Mouse (Mus musculus): Measurements from ENCODE around the gene Usp43. TPM values are rescaled to one million over a fixed set of nuclear protein-coding genes. Genes with fewer than 3 reads are reported as not detected.

Usp43 gene
- total and polyA plus RNA-seq, 3 experiments, result not detected

DNA sequence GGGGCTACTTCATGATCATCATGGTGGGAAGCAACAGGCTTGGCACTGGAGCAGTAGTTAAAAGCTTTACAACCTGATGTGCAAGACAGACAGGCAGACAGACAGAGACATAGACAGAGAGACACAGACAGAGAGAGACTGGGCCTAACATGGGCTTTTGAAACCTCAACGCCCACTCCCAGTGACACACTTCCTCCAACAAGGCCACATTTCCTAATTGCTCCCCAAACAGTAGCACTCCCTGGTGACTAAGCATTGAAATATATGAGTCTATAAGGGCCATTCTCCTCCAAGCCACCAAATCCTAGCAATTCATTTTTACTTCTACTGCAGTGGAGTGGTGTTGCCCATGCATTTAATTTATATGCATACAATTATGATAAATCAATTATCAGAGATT, 82.1 kb downstream of the Usp43 start:
- TF ChIP-seq UBTF (IDR thresholded peaks at IDR 0.05; ENCODE audit: borderline replicate concordance, insufficient read depth, low read depth, low read length), result no peak
- no peak for TF ChIP-seq TBP (IDR thresholded peaks at IDR 0.05; ENCODE audit: low read depth, low read length)
- no peak for TF ChIP-seq ETS1 (IDR thresholded peaks at IDR 0.05; ENCODE audit: low read depth, low read length)
- no peak for TF ChIP-seq JUND (IDR thresholded peaks at IDR 0.05; ENCODE audit: low read depth, low read length)
- TF ChIP-seq CTCF (IDR thresholded peaks at IDR 0.05 in 2 of 3, conservative IDR thresholded peaks at IDR 0.05 in 1 of 3; ENCODE audit: control insufficient read depth in 1 of 3, insufficient read depth in 1 of 3, low read depth in 2 of 3, low read length in 3 of 3, poor library complexity in 1 of 3, severe bottlenecking in 1 of 3), result no peak
- TF ChIP-seq TCF12 (IDR thresholded peaks at IDR 0.05; ENCODE audit: low read depth, low read length), result no peak
- no peak for TF ChIP-seq RCOR1 (IDR thresholded peaks at IDR 0.05; ENCODE audit: low read depth, low read length)
- TF ChIP-seq USF2 (IDR thresholded peaks at IDR 0.05; ENCODE audit: borderline replicate concordance in 1 of 2, insufficient read depth in 1 of 2, low read depth in 1 of 2, low read length in 2 of 2), result no peak
- TF ChIP-seq KAT2A (conservative IDR thresholded peaks at IDR 0.05; ENCODE audit: low read depth, low read length), result no peak
- no peak for TF ChIP-seq CHD1 (IDR thresholded peaks at IDR 0.05; ENCODE audit: low read depth, low read length)
- no peak for TF ChIP-seq POLR2A (IDR thresholded peaks at IDR 0.05; ENCODE audit: control insufficient read depth in 1 of 2, insufficient read depth in 1 of 2, low read depth in 1 of 2, low read length in 2 of 2, poor library complexity in 1 of 2)
- TF ChIP-seq MXI1 (IDR thresholded peaks at IDR 0.05; ENCODE audit: low read depth, low read length), result no peak
- no peak for TF ChIP-seq MEF2A (IDR thresholded peaks at IDR 0.05; ENCODE audit: extremely low read depth, insufficient replicate concordance, low read depth, low read length, poor library complexity, severe bottlenecking)
- no peak for TF ChIP-seq GATA1 (IDR thresholded peaks at IDR 0.05; ENCODE audit: low read depth, low read length)
- no peak for TF ChIP-seq CHD2 (IDR thresholded peaks at IDR 0.05; ENCODE audit: low read length)
- no peak for TF ChIP-seq TAL1 (IDR thresholded peaks at IDR 0.05; ENCODE audit: low read length)
- Histone ChIP-seq H3K36me3 (ENCODE audit: control insufficient read depth in 1 of 2, insufficient read depth in 2 of 2, low read length in 2 of 2) (no peaks in the 10 kb centered on the region), H3K9ac (ENCODE audit: control insufficient read depth, low read depth, low read length, poor library complexity, severe bottlenecking) (no peak overlapping the region), H3K4me1 (ENCODE audit: control insufficient read depth in 1 of 2, insufficient read depth in 2 of 2, low read length in 2 of 2) (no peaks in the 10 kb centered on the region), H3K4me3 (ENCODE audit: control insufficient read depth in 1 of 2, insufficient read depth in 1 of 2, low read depth in 2 of 2, low read length in 2 of 2) (no peak overlapping the region), H3K27ac (ENCODE audit: control insufficient read depth, low read depth, low read length) (no peak overlapping the region), H3K9me3 (replicated peaks; ENCODE audit: insufficient read depth, low read length) (no peaks in the 10 kb centered on the region), H3K27me3 (ENCODE audit: control insufficient read depth in 1 of 2, insufficient read depth in 2 of 2, low read length in 2 of 2) (no peaks in the 10 kb centered on the region), H3K79me2 (ENCODE audit: control insufficient read depth, insufficient read depth, low read length, poor library complexity) (no peaks in the 10 kb centered on the region)
- no peak for DNase-seq (ENCODE audit: low read depth, low spot score)

DNA sequence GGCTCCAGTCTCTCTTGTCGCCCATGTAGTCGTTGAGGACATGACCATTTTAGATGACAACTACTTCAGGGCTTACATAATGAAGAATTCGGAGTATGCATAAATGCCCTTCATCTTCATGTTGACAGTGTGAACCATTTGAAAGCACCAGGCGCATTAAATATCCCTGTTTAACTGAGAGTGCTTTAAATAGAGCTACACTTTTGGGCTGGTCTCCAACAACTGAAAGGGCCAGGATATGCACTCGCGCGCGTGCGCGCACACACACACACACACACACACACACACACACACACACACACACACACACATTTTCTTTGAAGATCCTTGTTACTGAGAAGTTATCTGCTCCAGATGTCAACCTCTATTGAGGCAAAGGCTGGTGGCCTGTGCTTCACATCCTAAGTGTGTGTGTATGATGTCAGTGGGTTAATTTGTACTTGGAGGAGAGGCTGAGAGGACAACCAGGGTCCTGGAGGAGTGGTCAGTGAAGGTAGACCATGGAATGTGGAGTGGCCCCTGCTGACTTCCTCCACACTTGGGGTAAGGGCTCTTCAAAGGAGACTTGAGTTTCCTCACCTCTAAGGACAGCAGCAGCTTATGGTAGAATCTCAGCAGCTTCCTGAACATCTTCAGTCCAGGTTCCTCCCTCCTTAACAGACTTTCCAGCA, 86.4 kb downstream of the Usp43 start:
- DNase-seq (ENCODE audit: low read depth, low spot score), result no peak
- Histone ChIP-seq H3K79me2 (ENCODE audit: control insufficient read depth, insufficient read depth, low read length, poor library complexity) (no peaks in the 10 kb centered on the region), H3K4me1 (ENCODE audit: control insufficient read depth in 1 of 2, insufficient read depth in 2 of 2, low read length in 2 of 2) (no peaks in the 10 kb centered on the region), H3K9me3 (replicated peaks; ENCODE audit: insufficient read depth, low read length) (no peaks in the 10 kb centered on the region), H3K27ac (ENCODE audit: control insufficient read depth, low read depth, low read length) (no peak overlapping the region), H3K36me3 (ENCODE audit: control insufficient read depth in 1 of 2, insufficient read depth in 2 of 2, low read length in 2 of 2) (no peaks in the 10 kb centered on the region), H3K9ac (ENCODE audit: control insufficient read depth, low read depth, low read length, poor library complexity, severe bottlenecking) (no peak overlapping the region), H3K27me3 (ENCODE audit: control insufficient read depth in 1 of 2, insufficient read depth in 2 of 2, low read length in 2 of 2) (no peaks in the 10 kb centered on the region), H3K4me3 (ENCODE audit: control insufficient read depth in 1 of 2, insufficient read depth in 1 of 2, low read depth in 2 of 2, low read length in 2 of 2) (no peak overlapping the region)
- TF ChIP-seq MYC (IDR thresholded peaks at IDR 0.05; ENCODE audit: low read depth, low read length) (no peak), ZNF384 (IDR thresholded peaks at IDR 0.05; ENCODE audit: low read depth, low read length) (no peak), TBP (IDR thresholded peaks at IDR 0.05; ENCODE audit: low read depth, low read length) (no peak), NELFE (IDR thresholded peaks at IDR 0.05; ENCODE audit: low read depth, low read length) (no peak)

Measured in MEL (cell line).